Mouse (Mus musculus) testis, postnatal 14 days (tissue): ENCODE measurements at regions not wholly inside any gene's neighbourhood (a gene's known extent, or its start where the extent isn't known, plus 50 kb on each side); places are given as distances from the start of the nearest gene placed in this dataset.
"Not testable (repeated sequence)": the region's sequence is repeated elsewhere in the genome, so short reads cannot be mapped to it uniquely, and the experiment has no call there.

Experiments
- DNase-seq: peaks from one replicate; pipeline ENCODE4 v3.0.0; 2021; ENCODE audit warnings: low spot score

- DNase-seq = no peak
These were observed 51.8 kb downstream of the Gm5426 start for GRCm38 (mm10) chr10:96188168-96188567.

GRCm38 (mm10) chr10:96190168-96190987, 54.0 kb downstream of the Gm5426 start:
- no peak for DNase-seq

- DNase-seq = no peak
These were observed 64.7 kb downstream of the Gm5426 start for GRCm38 (mm10) chr10:96200932-96201641.

- DNase-seq = no peak
These were observed 65.5 kb downstream of the Gm5426 start for GRCm38 (mm10) chr10:96201891-96202290.

- no peak for DNase-seq
These were observed 66.5 kb downstream of the Gm5426 start for GRCm38 (mm10) chr10:96202871-96203270.

- no peak for DNase-seq
These were observed 67.8 kb downstream of the Gm5426 start for GRCm38 (mm10) chr10:96204198-96204597.

GRCm38 (mm10) chr10:96209171-96209570, 72.8 kb downstream of the Gm5426 start:
- DNase-seq = no peak

- no peak for DNase-seq
These were observed 74.8 kb downstream of the Gm5426 start for GRCm38 (mm10) chr10:96211189-96211588.

GRCm38 (mm10) chr10:96213876-96214275, 77.5 kb downstream of the Gm5426 start:
- peak; percentile 70 for DNase-seq

- DNase-seq = no peak
These were observed 77.9 kb downstream of the Gm5426 start for GRCm38 (mm10) chr10:96214285-96214684.

- DNase-seq = no peak
These were observed 78.5 kb downstream of the Gm5426 start for GRCm38 (mm10) chr10:96214946-96215345.

GRCm38 (mm10) chr10:96220731-96221130, 84.3 kb downstream of the Gm5426 start:
- DNase-seq = no peak

GRCm38 (mm10) chr10:96230391-96230790, 94.0 kb downstream of the Gm5426 start:
- no peak for DNase-seq

GRCm38 (mm10) chr10:96231309-96231708, 94.9 kb downstream of the Gm5426 start:
- no peak for DNase-seq

GRCm38 (mm10) chr10:96232889-96233288, 96.5 kb downstream of the Gm5426 start:
- no peak for DNase-seq

GRCm38 (mm10) chr10:96234564-96235412, 98.4 kb downstream of the Gm5426 start:
- no peak for DNase-seq

- DNase-seq = not testable (repeated sequence)
These were observed 99.6 kb downstream of the Gm5426 start for GRCm38 (mm10) chr10:96236031-96236430.

- DNase-seq = no peak
These were observed 100.5 kb downstream of the Gm5426 start for GRCm38 (mm10) chr10:96236777-96237373.

- no peak for DNase-seq
These were observed 101.2 kb downstream of the Gm5426 start for GRCm38 (mm10) chr10:96237572-96238130.

- no peak for DNase-seq
These were observed 101.8 kb downstream of the Gm5426 start for GRCm38 (mm10) chr10:96238251-96238650.

- DNase-seq = no peak
These were observed 102.4 kb downstream of the Gm5426 start for GRCm38 (mm10) chr10:96238850-96239249.

GRCm38 (mm10) chr10:96240591-96240990, 104.2 kb downstream of the Gm5426 start:
- DNase-seq = no peak
